Mouse (Mus musculus) ES-CJ7 (cell line): ENCODE measurements around the gene Runx2.

Experiments
- DNase-seq: peaks from one replicate; pipeline ENCODE4 v3.0.0; 2011; ENCODE audit warnings: low read depth, low spot score

The Runx2 gene

GRCm38 (mm10) chr17:44714116-44714515 is 100.5 kb downstream of the Runx2 start:
- DNase-seq: no peak

GRCm38 (mm10) chr17:44713404-44713803 is 101.2 kb downstream of the Runx2 start:
- no peak for DNase-seq

GRCm38 (mm10) chr17:44709516-44710252 is 104.9 kb downstream of the Runx2 start:
- no peak for DNase-seq

GRCm38 (mm10) chr17:44707956-44708355 is 106.6 kb downstream of the Runx2 start:
- no peak for DNase-seq

- DNase-seq: no peak
Observed at GRCm38 (mm10) chr17:44706531-44706930, 108.1 kb downstream of the Runx2 start.

- DNase-seq: peak; percentile 21
Observed at GRCm38 (mm10) chr17:44702506-44703298, 111.9 kb downstream of the Runx2 start.

GRCm38 (mm10) chr17:44701531-44701930 is 113.1 kb downstream of the Runx2 start:
- no peak for DNase-seq

- no peak for DNase-seq
Observed at GRCm38 (mm10) chr17:44700326-44700725, 114.3 kb downstream of the Runx2 start.

GRCm38 (mm10) chr17:44697053-44697452 is 117.5 kb downstream of the Runx2 start:
- DNase-seq: no peak

GRCm38 (mm10) chr17:44693552-44693951 is 121.0 kb downstream of the Runx2 start:
- DNase-seq: no peak

- no peak for DNase-seq
Observed at GRCm38 (mm10) chr17:44691517-44691916, 123.1 kb downstream of the Runx2 start.

- no peak for DNase-seq
Observed at GRCm38 (mm10) chr17:44690410-44691035, 124.1 kb downstream of the Runx2 start.

GRCm38 (mm10) chr17:44688306-44688705 is 126.3 kb downstream of the Runx2 start:
- no peak for DNase-seq

GRCm38 (mm10) chr17:44685514-44685913 is 129.1 kb downstream of the Runx2 start:
- no peak for DNase-seq

GRCm38 (mm10) chr17:44683026-44683425 is 131.6 kb downstream of the Runx2 start:
- no peak for DNase-seq

GRCm38 (mm10) chr17:44677782-44678181 is 136.8 kb downstream of the Runx2 start:
- DNase-seq: no peak

GRCm38 (mm10) chr17:44672806-44673205 is 141.8 kb downstream of the Runx2 start:
- peak; percentile 40 for DNase-seq

- DNase-seq: no peak
Observed at GRCm38 (mm10) chr17:44671946-44672692, 142.5 kb downstream of the Runx2 start.

- no peak for DNase-seq
Observed at GRCm38 (mm10) chr17:44669985-44670384, 144.6 kb downstream of the Runx2 start.

GRCm38 (mm10) chr17:44667346-44667745 is 147.3 kb downstream of the Runx2 start:
- DNase-seq: no peak

GRCm38 (mm10) chr17:44663872-44664271 is 150.7 kb downstream of the Runx2 start:
- no peak for DNase-seq

GRCm38 (mm10) chr17:44663208-44663607 is 151.4 kb downstream of the Runx2 start:
- no peak for DNase-seq
